Mouse (Mus musculus) liver, embryonic 14.5 days (tissue): ENCODE measurements around the gene Ddx5. TPM values are rescaled to one million over a fixed set of nuclear protein-coding genes. Genes with fewer than 3 reads are reported as not detected.

Experiments
- ATAC-seq: fragments of 200-750 bp; cut with Nextera tagmentation; 2 replicates; pipeline ENCODE4 v1.8.0; 2017; ENCODE audit warnings: moderate number of reproducible peaks, mild to moderate bottlenecking, moderate library complexity; ENCODE audit not compliant: insufficient read depth
- DNase-seq, 3 experiments: peaks; one replicate each; pipeline ENCODE4 v3.0.0-alpha.2; 2012 to 2013; ENCODE audit warnings: low read depth in 3 of 3, low spot score in 3 of 3
- H3K27ac ChIP-seq: fragments of 300-500 bp; sonication (generic); 2 replicates; pipeline ENCODE4 v1.5.1; 2014; ENCODE audit warnings: moderate library complexity, mild to moderate bottlenecking, control low read depth, inconsistent platforms
- H3K27me3 ChIP-seq: fragments of 300-500 bp; sonication (generic); 2 replicates; pipeline ENCODE4 v1.6.1; 2014; ENCODE audit warnings: mild to moderate bottlenecking, low read length, moderate library complexity; ENCODE audit not compliant: control insufficient read depth, insufficient read depth
- H3K36me3 ChIP-seq: fragments of 300-500 bp; sonication (generic); replicated peaks from 2 replicates; pipeline ENCODE4 v1.6.1; 2014; ENCODE audit warnings: low read depth; ENCODE audit not compliant: control insufficient read depth, insufficient read depth
- H3K4me1 ChIP-seq, 2 experiments: fragments of 200-500 bp in 1 of 2; fragments of 300-500 bp in 1 of 2; sonication (generic) in 1 of 2; replicated peaks; 2 replicates each; pipeline ENCODE4 v1.6.1; 2012 to 2014; ENCODE audit warnings: antibody characterized with exemption in 1 of 2, inconsistent platforms in 1 of 2, low read length in 1 of 2; ENCODE audit not compliant: control insufficient read depth in 2 of 2, insufficient read depth in 2 of 2
- H3K4me2 ChIP-seq: fragments of 300-500 bp; sonication (generic); 2 replicates; pipeline ENCODE4 v1.6.1; 2014; ENCODE audit warnings: low read depth, mild to moderate bottlenecking, control low read depth, moderate library complexity
- H3K4me3 ChIP-seq, 2 experiments: fragments of 200-500 bp in 1 of 2; fragments of 300-500 bp in 1 of 2; sonication (generic) in 1 of 2; 2 replicates each; pipeline ENCODE4 v1.5.1; 2012 to 2014; ENCODE audit warnings: low read depth in 2 of 2, low read length in 2 of 2, mild to moderate bottlenecking in 2 of 2, control low read depth in 1 of 2, inconsistent platforms in 1 of 2, moderate library complexity in 1 of 2; ENCODE audit not compliant: insufficient read depth in 1 of 2
- H3K9ac ChIP-seq: fragments of 300-500 bp; sonication (generic); replicated peaks from 2 replicates; pipeline ENCODE4 v1.6.1; 2014; ENCODE audit warnings: mild to moderate bottlenecking, control low read depth, moderate library complexity
- H3K9me3 ChIP-seq: fragments of 300-500 bp; sonication (generic); 2 replicates; pipeline ENCODE4 v1.6.1; 2016; ENCODE audit warnings: low read length, mixed read lengths; ENCODE audit not compliant: control insufficient read depth
- CTCF ChIP-seq: IDR thresholded peaks from 2 replicates; pipeline ENCODE4 v1.5.1; 2016; ENCODE audit warnings: antibody characterized with exemption, low read depth, control low read depth
- EP300 ChIP-seq: IDR thresholded peaks from 2 replicates; pipeline ENCODE4 v1.6.1; 2016; ENCODE audit warnings: antibody characterized with exemption, low read depth
- WGBS: fragments of 180-500 bp; shearing (Covaris S2); extraction: QIAGEN DNeasy Blood & Tissue Kit; methylation state at CpG from one replicate; pipeline ENCODE4 v1.1.7; 2014; ENCODE audit not compliant: insufficient replicate concordance; 5-methylcytosine and 5-hydroxymethylcytosine counted together
- microRNA-seq: library from miRNA; unstranded; fragments of <30 nt; microRNA quantifications from one replicate; pipeline ENCODE4, GENCODE M21; 2016
- polyA plus RNA-seq, 2 experiments: library from polyadenylated mRNA; depleted of rRNA in 1 of 2; stranded (reverse) in 1 of 2; unstranded in 1 of 2; fragments of >200 nt; fragmentation: Nextera tagmentation in 1 of 2; extraction: Ambion mirVana in 1 of 2; gene quantifications; 2 replicates each; pipeline versions ENCODE4 v1.2.1 to v1.2.3; 2012 to 2014

The Ddx5 gene
- polyA plus RNA-seq, 2 experiments: 122 to 138 TPM

GRCm38 (mm10) chr11:106737178-106737621 lies 51.8 kb downstream of the Ddx5 start:
- TF ChIP-seq EP300 (no peak), CTCF (no peak)
- 49% methylated on average over 12 of the region's 12 CpGs for WGBS

DNA sequence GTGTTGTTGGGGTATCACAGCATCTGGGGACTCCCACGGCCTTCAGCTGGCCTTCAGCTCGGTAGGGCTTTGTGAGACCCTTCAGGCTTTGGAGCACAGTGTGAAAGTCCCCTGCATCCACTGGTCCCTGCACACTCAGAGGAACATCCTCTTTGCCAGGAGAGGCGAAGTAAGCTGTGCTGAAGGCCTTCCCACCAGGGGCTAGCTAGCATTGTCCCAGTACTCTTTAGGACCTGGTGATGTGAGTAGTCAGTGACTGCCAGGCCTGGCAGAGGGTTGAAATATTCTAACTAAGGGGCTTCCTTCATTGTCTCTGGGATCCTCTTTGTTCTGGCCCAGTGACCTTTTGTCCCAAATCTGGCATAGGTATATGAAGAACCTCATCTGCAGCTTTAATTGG lies 52.4 kb downstream of the Ddx5 start:
- TF ChIP-seq EP300 (no peak), CTCF (no peak)
- H3K27me3 ChIP-seq: no peaks in the 10 kb centered on the region
- WGBS: 67% methylated on average over 3 of the region's 3 CpGs
- ATAC-seq: no peak
- DNase-seq: no peak
- no peak overlapping the region for H3K9ac ChIP-seq
- no peaks in the 10 kb centered on the region for H3K4me1 ChIP-seq
- no peaks in the 10 kb centered on the region for H3K9me3 ChIP-seq
- no peak overlapping the region for H3K27ac ChIP-seq
- no peaks in the 10 kb centered on the region for H3K36me3 ChIP-seq
- H3K4me2 ChIP-seq: no peak overlapping the region
- H3K4me3 ChIP-seq: no peak overlapping the region

More at GRCm38 (mm10) chr11:106737178-106737621, 51.8 kb downstream of the Ddx5 start:
- no peak overlapping the region for H3K9ac ChIP-seq
- ATAC-seq: no peak
- H3K27me3 ChIP-seq: no peaks in the 10 kb centered on the region
- no peak overlapping the region for H3K4me2 ChIP-seq
- H3K4me3 ChIP-seq: no peak overlapping the region
- H3K9me3 ChIP-seq: no peaks in the 10 kb centered on the region
- H3K36me3 ChIP-seq: no peaks in the 10 kb centered on the region
- H3K27ac ChIP-seq: no peak overlapping the region
- no peak for DNase-seq
- H3K4me1 ChIP-seq: no peaks in the 10 kb centered on the region

GRCm38 (mm10) chr11:106730714-106731113 lies 58.3 kb downstream of the Ddx5 start:
- Histone ChIP-seq H3K4me2 (no peak overlapping the region), H3K27ac (no peak overlapping the region), H3K9ac (no peak overlapping the region), H3K4me3 (no peak overlapping the region), H3K36me3 (no peaks in the 10 kb centered on the region), H3K9me3 (no peaks in the 10 kb centered on the region; the same call in 1 of the 2 replicates), H3K27me3 (no peaks in the 10 kb centered on the region), H3K4me1 (peaks cover 6 to 13% of the 10 kb centered on the region in 2 experiments)
- ATAC-seq (no peak), DNase-seq (no peak)
- TF ChIP-seq EP300: no peak
- 35% methylated on average over 4 of the region's 4 CpGs for WGBS

Small RNAs within 50 kb of the gene (microRNA-seq; reads per million reads assigned to microRNA genes)
- gene Gm25994: not detected
- 9.3 reads per million, percentile 18 among the genes with 10 or more reads in this experiment for gene Mir3064

Other genes with a start within 250 kb of the Ddx5 start
- 5.2 and 5.9 TPM in 2 replicates for gene Tex2, start 175.8 kb downstream of the Ddx5 start, polyA plus RNA-seq (2012; rRNA removed)
- 7.9 and 9.3 TPM in 2 replicates for gene Tex2, start 175.8 kb downstream of the Ddx5 start, polyA plus RNA-seq (2014; fragmentation: Nextera tagmentation; extraction: Ambion mirVana)
- gene Pecam1, start 38.6 kb downstream of the Ddx5 start, polyA plus RNA-seq (2012; rRNA removed): 4.6 and 6.3 TPM in 2 replicates
- 5.5 and 6.1 TPM in 2 replicates for gene Pecam1, start 38.6 kb downstream of the Ddx5 start, polyA plus RNA-seq (2014; fragmentation: Nextera tagmentation; extraction: Ambion mirVana)
- gene Milr1, start 38.0 kb downstream of the Ddx5 start, polyA plus RNA-seq (2012; rRNA removed): 1.00 and 2.2 TPM in 2 replicates
- 2.2 and 3.0 TPM in 2 replicates for gene Milr1, start 38.0 kb downstream of the Ddx5 start, polyA plus RNA-seq (2014; fragmentation: Nextera tagmentation; extraction: Ambion mirVana)
- 2.7 and 3.8 TPM in 2 replicates for gene Polg2, start 9.6 kb downstream of the Ddx5 start, polyA plus RNA-seq (2012; rRNA removed)
- 4.4 and 5.0 TPM in 2 replicates for gene Polg2, start 9.6 kb downstream of the Ddx5 start, polyA plus RNA-seq (2014; fragmentation: Nextera tagmentation; extraction: Ambion mirVana)
- gene Cep95, start 67 bp upstream of the Ddx5 start, polyA plus RNA-seq (2012; rRNA removed): 4.0 and 9.9 TPM in 2 replicates
- 6.1 and 6.6 TPM in 2 replicates for gene Cep95, start 67 bp upstream of the Ddx5 start, polyA plus RNA-seq (2014; fragmentation: Nextera tagmentation; extraction: Ambion mirVana)
- 2.6 and 3.2 TPM in 2 replicates for gene Smurf2, start 131.5 kb upstream of the Ddx5 start, polyA plus RNA-seq (2012; rRNA removed)
- gene Smurf2, start 131.5 kb upstream of the Ddx5 start, polyA plus RNA-seq (2014; fragmentation: Nextera tagmentation; extraction: Ambion mirVana): 3.8 and 4.0 TPM in 2 replicates
- 133 and 158 TPM in 2 replicates for gene Kpna2, start 210.4 kb upstream of the Ddx5 start, polyA plus RNA-seq (2012; rRNA removed)
- 277 and 283 TPM in 2 replicates for gene Kpna2, start 210.4 kb upstream of the Ddx5 start, polyA plus RNA-seq (2014; fragmentation: Nextera tagmentation; extraction: Ambion mirVana)
- 1.8 and 1.9 TPM in 2 replicates for gene 1810010H24Rik, start 236.5 kb upstream of the Ddx5 start, polyA plus RNA-seq (2012; rRNA removed)
- 2.6 and 3.9 TPM in 2 replicates for gene 1810010H24Rik, start 236.5 kb upstream of the Ddx5 start, polyA plus RNA-seq (2014; fragmentation: Nextera tagmentation; extraction: Ambion mirVana)